Mouse (Mus musculus) midbrain, postnatal 0 days (tissue): ENCODE measurements around the gene Fbxw11. TPM values are rescaled to one million over a fixed set of nuclear protein-coding genes. Genes with fewer than 3 reads are reported as not detected.

Experiments
- ATAC-seq: fragments of 200-750 bp; cut with Nextera tagmentation; 2 replicates; pipeline ENCODE4 v1.8.0; 2017; ENCODE audit warnings: moderate number of reproducible peaks, mild to moderate bottlenecking, moderate TSS enrichment, moderate library complexity; ENCODE audit not compliant: low FRiP score
- DNase-seq: peaks from one replicate; pipeline ENCODE4 v3.0.0-alpha.2; 2015; ENCODE audit warnings: low spot score
- H3K27ac ChIP-seq: fragments of 300-500 bp; sonication (generic); 2 replicates; pipeline ENCODE4 v1.5.1; 2014; ENCODE audit warnings: low read depth, mild to moderate bottlenecking, low read length, mixed read lengths
- H3K27me3 ChIP-seq: fragments of 300-500 bp; sonication (generic); 2 replicates; pipeline ENCODE4 v1.6.1; 2014; ENCODE audit warnings: low read length, control low read depth, mixed read lengths; ENCODE audit not compliant: insufficient read depth
- H3K36me3 ChIP-seq: fragments of 300-500 bp; sonication (generic); 2 replicates; pipeline ENCODE4 v1.6.1; 2014; ENCODE audit warnings: low read length, control low read depth, mixed read lengths; ENCODE audit not compliant: insufficient read depth
- H3K4me1 ChIP-seq: fragments of 300-500 bp; sonication (generic); 2 replicates; pipeline ENCODE4 v1.6.1; 2014; ENCODE audit warnings: mild to moderate bottlenecking, control low read depth, antibody characterized with exemption, low read length, mixed read lengths; ENCODE audit not compliant: insufficient read depth
- H3K4me2 ChIP-seq: fragments of 300-500 bp; sonication (generic); 2 replicates; pipeline ENCODE4 v1.6.1; 2014; ENCODE audit warnings: low read depth, mild to moderate bottlenecking, low read length, mixed read lengths; ENCODE audit not compliant: poor library complexity, severe bottlenecking
- H3K4me3 ChIP-seq: fragments of 300-500 bp; sonication (generic); 2 replicates; pipeline ENCODE4 v1.5.1; 2014; ENCODE audit warnings: low read depth, mild to moderate bottlenecking, low read length, moderate library complexity
- H3K9ac ChIP-seq: fragments of 300-500 bp; sonication (generic); replicated peaks from 2 replicates; pipeline ENCODE4 v1.6.1; 2014; ENCODE audit warnings: mild to moderate bottlenecking, low read length, moderate library complexity, mixed read lengths; ENCODE audit not compliant: poor library complexity, severe bottlenecking
- H3K9me3 ChIP-seq: fragments of 300-500 bp; sonication (generic); 2 replicates; pipeline ENCODE4 v1.6.1; 2016; ENCODE audit warnings: low read length, control low read depth
- CTCF ChIP-seq: IDR thresholded peaks from 2 replicates; pipeline ENCODE4 v1.5.1; 2016; ENCODE audit warnings: antibody characterized with exemption, mild to moderate bottlenecking
- WGBS: fragments of 180-500 bp; shearing (Covaris S2); extraction: QIAGEN DNeasy Blood & Tissue Kit; methylation state at CpG from one replicate; pipeline ENCODE4 v1.1.7; 2014; 5-methylcytosine and 5-hydroxymethylcytosine counted together
- polyA plus RNA-seq: library from polyadenylated mRNA; unstranded; fragments of >200 nt; fragmentation: Nextera tagmentation; extraction: Ambion mirVana; gene quantifications from 2 replicates; pipeline ENCODE4 v1.2.1, GENCODE M21; 2015
- total RNA-seq: library from RNA; depleted of rRNA; stranded (reverse); fragments of >200 nt; gene quantifications from 2 replicates; pipeline ENCODE4 v1.2.3, GENCODE M21; 2014

Fbxw11 gene
- total and polyA plus RNA-seq, 2 experiments from 2014 or later, result 100 to 130 TPM

DNA sequence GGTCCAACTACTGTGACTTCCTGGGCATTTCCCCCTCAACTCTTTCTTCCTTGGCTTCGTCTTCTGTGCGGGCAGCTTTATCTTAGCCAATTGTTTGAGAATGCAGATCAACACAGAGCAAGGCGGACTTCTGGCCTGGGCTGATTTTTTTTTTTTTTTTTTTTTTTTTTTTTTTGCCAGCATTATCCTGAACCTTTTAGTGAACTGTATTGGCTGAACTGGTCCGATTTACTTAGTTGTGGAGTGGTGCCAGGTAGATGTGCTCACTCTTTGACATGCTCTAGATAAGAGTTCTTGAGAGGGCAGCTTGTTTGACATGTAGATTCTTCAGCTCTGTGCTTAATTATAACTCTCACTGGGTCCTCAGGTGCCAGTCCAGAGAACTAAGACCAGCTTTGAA, 6.2 kb upstream of the Fbxw11 start:
- Histone ChIP-seq H3K4me3 (no peak overlapping the region), H3K9me3 (no peaks in the 10 kb centered on the region), H3K27me3 (no peaks in the 10 kb centered on the region), H3K9ac (no peak overlapping the region), H3K4me2 (no peak overlapping the region), H3K27ac (no peak overlapping the region), H3K36me3 (no peaks in the 10 kb centered on the region), H3K4me1 (peaks cover 4% of the 10 kb centered on the region; the same call in 1 of the 2 replicates)
- 75% methylated on average over 4 of the region's 4 CpGs for WGBS
- no peak for ATAC-seq
- no peak for DNase-seq
- TF ChIP-seq CTCF, result no peak

DNA sequence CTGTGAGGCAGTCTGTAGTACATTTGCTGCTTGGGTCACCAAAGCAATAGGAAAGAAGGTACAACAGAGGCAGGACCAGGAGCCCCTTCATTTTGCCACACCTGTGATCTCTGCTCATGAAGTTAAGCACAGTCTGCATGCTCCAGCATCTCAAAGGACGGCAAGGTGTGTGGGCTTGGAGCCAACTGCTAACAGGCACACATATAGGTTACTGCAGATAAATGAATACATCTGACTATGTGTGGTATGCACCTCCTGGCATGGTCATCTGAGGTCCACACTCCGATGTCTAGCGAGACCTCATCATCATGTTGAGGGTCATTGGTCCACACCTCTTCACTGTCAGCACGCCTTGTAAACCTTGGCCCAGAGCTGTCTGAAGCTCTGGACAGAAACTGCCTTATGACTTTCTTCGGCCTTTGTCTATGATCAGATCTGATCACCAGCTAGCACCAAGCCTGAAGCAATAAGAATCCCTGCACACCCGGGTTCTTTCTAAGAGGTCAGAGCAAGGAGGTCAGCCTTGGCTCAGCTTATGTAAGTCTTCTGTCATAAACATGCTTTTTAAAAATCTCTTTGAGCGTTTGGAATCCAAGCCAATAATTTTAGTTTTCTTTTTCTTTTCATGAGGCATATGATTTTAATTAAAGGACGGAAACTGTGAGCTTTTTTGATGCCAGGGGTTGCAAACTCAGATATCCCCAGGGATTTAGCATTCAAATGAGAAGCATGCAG, 3.8 kb upstream of the Fbxw11 start:
- H3K27me3 ChIP-seq, result no peaks in the 10 kb centered on the region
- ATAC-seq (no peak), DNase-seq (no peak)
- no peak overlapping the region for H3K4me3 ChIP-seq
- peaks cover 4% of the 10 kb centered on the region; the same call in 1 of the 2 replicates for H3K4me1 ChIP-seq
- H3K4me2 ChIP-seq, result no peak overlapping the region
- no peak overlapping the region for H3K9ac ChIP-seq
- WGBS, result 90% methylated on average over 8 of the region's 8 CpGs
- H3K9me3 ChIP-seq, result no peaks in the 10 kb centered on the region
- no peak for TF ChIP-seq CTCF
- H3K36me3 ChIP-seq, result no peaks in the 10 kb centered on the region
- no peak overlapping the region for H3K27ac ChIP-seq

DNA sequence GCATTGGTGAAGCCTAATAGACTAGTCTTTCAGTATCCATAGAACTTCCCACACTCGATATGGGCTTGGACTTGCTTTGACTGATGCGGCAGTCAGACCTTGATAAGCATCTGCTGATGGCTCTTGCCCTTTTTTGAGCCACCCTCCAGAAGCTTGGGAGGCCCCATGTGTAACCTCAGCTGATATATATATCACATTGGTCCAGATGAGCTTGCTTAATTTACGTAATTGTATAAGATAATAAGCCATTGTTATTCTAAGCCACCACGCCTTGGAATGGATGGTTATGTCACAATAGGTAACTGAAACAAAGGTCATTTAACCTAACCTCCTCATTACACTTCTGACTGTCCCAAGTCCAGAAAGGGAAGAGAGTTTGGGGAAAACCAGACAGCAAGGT, 1.9 kb upstream of the Fbxw11 start:
- H3K9ac ChIP-seq, result no peak overlapping the region
- H3K4me3 ChIP-seq, result no peak overlapping the region
- no peaks in the 10 kb centered on the region for H3K36me3 ChIP-seq
- ATAC-seq (no peak), DNase-seq (no peak)
- no peak overlapping the region for H3K27ac ChIP-seq
- no peaks in the 10 kb centered on the region for H3K27me3 ChIP-seq
- no peak for TF ChIP-seq CTCF
- peaks cover 7% of the 10 kb centered on the region; the same call in 1 of the 2 replicates for H3K4me1 ChIP-seq
- no peak overlapping the region for H3K4me2 ChIP-seq
- no peaks in the 10 kb centered on the region for H3K9me3 ChIP-seq
- 97% methylated on average over 4 of the region's 4 CpGs for WGBS

DNA sequence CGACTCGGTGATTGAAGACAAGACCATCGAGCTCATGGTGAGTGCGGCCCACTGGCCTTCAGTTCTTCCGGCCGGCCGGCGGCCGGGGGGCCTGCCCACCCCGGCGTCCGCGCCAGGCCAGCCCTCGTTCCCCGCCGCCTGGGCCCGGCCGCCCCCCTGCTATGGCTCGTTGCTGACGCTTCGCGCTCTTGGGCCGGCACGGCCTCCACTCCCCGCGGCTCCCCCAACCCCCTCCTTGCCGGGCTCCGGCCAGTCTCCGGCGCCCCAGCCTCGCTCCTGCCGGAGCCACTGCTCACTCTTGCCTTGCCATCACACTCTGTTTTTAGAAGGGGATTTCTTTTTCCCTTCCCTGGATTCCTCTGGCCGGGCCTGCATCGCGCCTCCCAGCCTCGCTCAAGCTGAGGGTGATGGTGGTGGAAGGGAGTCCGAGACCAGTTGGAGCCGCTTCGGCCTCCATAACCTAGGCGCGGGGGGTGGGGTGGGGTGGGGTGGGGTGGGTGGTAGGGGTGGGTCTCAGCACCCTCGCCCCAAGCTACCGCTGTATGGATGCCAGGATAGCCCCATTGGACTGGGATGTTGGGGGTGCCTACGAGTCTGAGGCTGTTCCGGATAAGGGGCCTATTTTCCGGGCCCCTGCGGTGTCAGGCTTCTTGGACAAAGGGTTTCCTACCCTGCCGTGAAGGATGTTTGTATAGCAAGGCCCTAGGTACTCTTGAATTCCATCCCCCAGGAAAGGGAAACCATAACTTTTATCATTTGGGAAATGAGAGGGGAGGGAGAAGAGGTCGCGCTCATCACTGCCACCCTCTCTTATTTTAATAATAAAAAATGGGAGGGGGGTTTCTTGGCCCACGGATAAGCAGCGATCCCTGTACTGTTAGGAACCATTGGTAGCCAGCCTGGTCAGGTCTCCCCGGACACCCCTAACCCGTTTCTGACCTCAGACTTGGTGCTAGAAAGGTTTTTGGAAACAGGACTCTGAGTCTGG, 669 bp downstream of the Fbxw11 start:
- H3K9me3 ChIP-seq, result no peaks in the 10 kb centered on the region
- H3K4me3 ChIP-seq, result peak overlapping the region; percentile 99
- TF ChIP-seq CTCF, result no peak
- ATAC-seq (peak; percentile 71), DNase-seq (peak; percentile 51)
- WGBS, result under 1% methylated on average over 41 of the region's 54 CpGs
- H3K27ac ChIP-seq, result peak overlapping the region; percentile 93
- no peaks in the 10 kb centered on the region for H3K27me3 ChIP-seq
- peak overlapping the region; percentile 96 for H3K9ac ChIP-seq
- no peaks in the 10 kb centered on the region for H3K36me3 ChIP-seq
- peak overlapping the region; percentile 83 for H3K4me2 ChIP-seq
- H3K4me1 ChIP-seq, result peaks cover 7% of the 10 kb centered on the region; the same call in 1 of the 2 replicates

DNA sequence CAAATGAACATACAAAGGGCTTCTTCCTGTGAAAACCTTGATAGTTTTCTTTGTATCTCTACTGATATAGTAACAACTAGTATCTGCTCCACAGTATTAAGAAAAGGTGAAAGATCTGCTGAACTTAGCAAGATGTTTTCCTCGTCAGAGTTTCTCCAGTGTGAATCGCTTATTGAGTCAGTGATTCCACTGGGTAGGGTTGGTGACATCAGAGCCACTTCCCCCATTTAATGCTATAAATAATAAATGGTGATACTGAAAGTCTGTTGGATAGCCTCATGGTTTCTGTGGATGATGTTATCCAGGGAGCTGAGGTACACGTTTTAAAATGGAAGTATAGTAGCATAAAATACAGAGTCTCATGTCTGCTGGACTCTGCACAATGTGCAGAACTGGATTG, 1.5 kb downstream of the Fbxw11 start:
- H3K36me3 ChIP-seq, result no peaks in the 10 kb centered on the region
- no peak for ATAC-seq
- no peaks in the 10 kb centered on the region for H3K9me3 ChIP-seq
- DNase-seq, result no peak
- 31% methylated on average over 3 of the region's 3 CpGs for WGBS
- peak overlapping the region; percentile 96 for H3K9ac ChIP-seq
- peak overlapping the region; percentile 93; the same call in 1 of the 2 replicates for H3K27ac ChIP-seq
- peak overlapping the region; percentile 99 for H3K4me3 ChIP-seq
- peak overlapping the region; percentile 83 for H3K4me2 ChIP-seq
- TF ChIP-seq CTCF, result no peak
- H3K27me3 ChIP-seq, result no peaks in the 10 kb centered on the region
- peaks cover 7% of the 10 kb centered on the region; the same call in 1 of the 2 replicates for H3K4me1 ChIP-seq
